Mouse (Mus musculus) layer of hippocampus, adult 2 months (tissue): ENCODE data around the gene Vegfb. TPM values are rescaled to one million over a fixed set of nuclear protein-coding genes. Genes with fewer than 3 reads are reported as not detected.
A peak's percentile ranks its signal among the peaks of the same experiment; 100 is the strongest.

Experiments used
- DNase-seq, 2 experiments: peaks; one replicate each; pipeline ENCODE4 v3.0.0; 2022; ENCODE audit warnings: low spot score in 2 of 2
- H3K27ac ChIP-seq: fragments of 200-600 bp; 2 replicates; pipeline ENCODE4 v1.8.1; 2022
- H3K4me3 ChIP-seq: fragments of 200-600 bp; 2 replicates; pipeline ENCODE4 v1.8.1; 2022; ENCODE audit warnings: mild to moderate bottlenecking
- CTCF ChIP-seq: fragments of 200-600 bp; conservative IDR thresholded peaks from 2 replicates; pipeline ENCODE4 v1.8.1; 2022; ENCODE audit warnings: antibody characterized with exemption, mild to moderate bottlenecking, moderate library complexity
- total RNA-seq, 2 experiments: library from RNA; stranded (reverse); gene quantifications; 2 replicates each; pipeline ENCODE4 v1.2.3; 2021

The Vegfb gene
- total RNA-seq, 2 experiments from 2014 or later, result 85.2 to 88.0 TPM

- TF ChIP-seq CTCF, result no peak
- Histone ChIP-seq H3K27ac (peak overlapping the region; percentile 96), H3K4me3 (peak overlapping the region; percentile 81)
- no peak for DNase-seq
Measured at GRCm38 (mm10) chr19:6985951-6986708, 1.3 kb downstream of the Vegfb start.

GRCm38 (mm10) chr19:6985300-6985699 lies 2.2 kb downstream of the Vegfb start:
- no peak overlapping the region for H3K27ac ChIP-seq
- TF ChIP-seq CTCF, result no peak
- DNase-seq, result no peak
- H3K4me3 ChIP-seq, result no peak overlapping the region

GRCm38 (mm10) chr19:6983621-6984020 lies 3.8 kb downstream of the Vegfb start:
- Histone ChIP-seq H3K4me3 (no peak overlapping the region), H3K27ac (no peak overlapping the region)
- no peak for TF ChIP-seq CTCF

GRCm38 (mm10) chr19:6981465-6981864 lies 6.0 kb downstream of the Vegfb start:
- peak overlapping the region; percentile 98 for H3K27ac ChIP-seq
- no peak for TF ChIP-seq CTCF
- H3K4me3 ChIP-seq, result no peak overlapping the region

More at GRCm38 (mm10) chr19:6983621-6984020, 3.8 kb downstream of the Vegfb start:
- no peak for DNase-seq

GRCm38 (mm10) chr19:6980381-6981093 lies 6.9 kb downstream of the Vegfb start, which contains the start of gene Fkbp2:
Fkbp2 (minus strand) TSS chr19:6980501.
- peak within 1 kb of the TSS; percentile 75 for H3K4me3 ChIP-seq
- peak within 1 kb of the TSS; percentile 98 for H3K27ac ChIP-seq
- DNase-seq, result peak; percentile 98
- no peak for TF ChIP-seq CTCF

More at GRCm38 (mm10) chr19:6981465-6981864, 6.0 kb downstream of the Vegfb start:
- no peak for DNase-seq

- TF ChIP-seq CTCF, result peak; percentile 84
- Histone ChIP-seq H3K27ac (peak overlapping the region; percentile 98), H3K4me3 (peak overlapping the region; percentile 75)
- DNase-seq, result peak; percentile 100
Measured at GRCm38 (mm10) chr19:6979486-6980380, 7.7 kb downstream of the Vegfb start.

- peak overlapping the region; percentile 98 for H3K27ac ChIP-seq
- TF ChIP-seq CTCF, result no peak
- no peak for DNase-seq
Measured at GRCm38 (mm10) chr19:6979001-6979479, 8.4 kb downstream of the Vegfb start.

GRCm38 (mm10) chr19:6978639-6978974 lies 8.8 kb downstream of the Vegfb start:
- Histone ChIP-seq H3K4me3 (peak overlapping the region; percentile 75), H3K27ac (peak overlapping the region; percentile 98)
- no peak for DNase-seq
- TF ChIP-seq CTCF, result no peak

More at GRCm38 (mm10) chr19:6979001-6979479, 8.4 kb downstream of the Vegfb start:
- H3K4me3 ChIP-seq, result peak overlapping the region; percentile 75

GRCm38 (mm10) chr19:6977759-6978638 lies 9.5 kb downstream of the Vegfb start:
- no peak for TF ChIP-seq CTCF
- H3K4me3 ChIP-seq, result peak overlapping the region; percentile 75; the same call in 1 of the 2 replicates
- DNase-seq, result no peak
- H3K27ac ChIP-seq, result peak overlapping the region; percentile 98

- peak; percentile 59 for TF ChIP-seq CTCF
- peak; percentile 65 to 70 for DNase-seq
- Histone ChIP-seq H3K4me3 (peak within 1 kb of the TSS; percentile 59), H3K27ac (peak within 1 kb of the TSS; percentile 88)
Measured at GRCm38 (mm10) chr19:6975537-6976521, 11.6 kb downstream of the Vegfb start, which contains the start of gene Plcb3. Plcb3 (minus strand) TSS chr19:6976470.
